Mouse (Mus musculus) CH12.LX (cell line): ENCODE results near the gene Nmnat2. TPM values are rescaled to one million over a fixed set of nuclear protein-coding genes. Genes with fewer than 3 reads are reported as not detected.

Experiments used
- DNase-seq: peaks from one replicate; pipeline ENCODE4 v3.0.0-alpha.2; 2013; ENCODE audit errors: extremely low read depth
- H3K27ac ChIP-seq: 2 replicates; pipeline ENCODE4 v1.5.1; 2012; ENCODE audit warnings: low read depth, mild to moderate bottlenecking, control low read depth, moderate library complexity; ENCODE audit not compliant: insufficient read depth
- H3K27me3 ChIP-seq: replicated peaks from 2 replicates; pipeline ENCODE3; 2012; ENCODE audit warnings: inconsistent platforms
- H3K36me3 ChIP-seq, 2 experiments: replicated peaks in 1 of 2; 2 replicates each; pipeline versions ENCODE3 to v1.6.1; 2012; ENCODE audit warnings: inconsistent platforms in 1 of 2, low read length in 1 of 2, mild to moderate bottlenecking in 1 of 2, mixed read lengths in 1 of 2, moderate library complexity in 1 of 2; ENCODE audit not compliant: control insufficient read depth in 1 of 2, insufficient read depth in 1 of 2
- H3K4me1 ChIP-seq, 2 experiments: 2 replicates each; pipeline ENCODE4 v1.6.1; 2012; ENCODE audit warnings: inconsistent platforms in 1 of 2, moderate library complexity in 1 of 2; ENCODE audit not compliant: insufficient read depth in 2 of 2, control insufficient read depth in 1 of 2
- H3K4me2 ChIP-seq: 2 replicates; pipeline ENCODE4 v1.6.1; 2012; ENCODE audit warnings: low read depth, mild to moderate bottlenecking, control low read depth; ENCODE audit not compliant: poor library complexity, insufficient read depth, severe bottlenecking
- H3K4me3 ChIP-seq, 3 experiments: fragments of 150-350 bp in 1 of 3; sonication (generic) in 1 of 3; replicated peaks in 1 of 3; 2 replicates each; pipeline versions ENCODE3 to v1.5.1; 2011 to 2012; ENCODE audit warnings: low read depth in 2 of 3, low read length in 2 of 3, mild to moderate bottlenecking in 2 of 3, moderate library complexity in 2 of 3, control low read depth in 1 of 3, improper control_type of control experiment in 1 of 3, inconsistent platforms in 1 of 3, mixed read lengths in 1 of 3; ENCODE audit not compliant: poor library complexity in 1 of 3
- H3K79me2 ChIP-seq: replicated peaks from 2 replicates; pipeline ENCODE4 v1.6.1; 2012; ENCODE audit warnings: mild to moderate bottlenecking, moderate library complexity; ENCODE audit not compliant: control insufficient read depth, poor library complexity, insufficient read depth, severe bottlenecking; ENCODE audit errors: extremely low read depth
- H3K9ac ChIP-seq: 2 replicates; pipeline ENCODE4 v1.6.1; 2012; ENCODE audit warnings: low read depth, mild to moderate bottlenecking, control low read depth, moderate library complexity; ENCODE audit not compliant: insufficient read depth
- H3K9me3 ChIP-seq: replicated peaks from 2 replicates; pipeline ENCODE3; 2012; ENCODE audit warnings: low read length, inconsistent platforms, mixed read lengths
- BHLHE40 ChIP-seq: IDR thresholded peaks from 2 replicates; pipeline ENCODE4 v1.6.1; 2011; ENCODE audit warnings: mild to moderate bottlenecking, low read depth, low read length, improper control_type of control experiment
- CHD1 ChIP-seq: IDR thresholded peaks from 2 replicates; pipeline ENCODE4 v1.6.1; 2012; ENCODE audit warnings: low read depth, low read length, improper control_type of control experiment, inconsistent platforms
- E2F4 ChIP-seq: IDR thresholded peaks from 2 replicates; pipeline ENCODE4 v1.6.1; 2011; ENCODE audit warnings: low read depth, low read length, improper control_type of control experiment; ENCODE audit not compliant: insufficient replicate concordance
- ETS1 ChIP-seq: conservative IDR thresholded peaks from 2 replicates; pipeline ENCODE4 v1.6.1; 2012; ENCODE audit warnings: low read depth, mild to moderate bottlenecking, inconsistent platforms, low read length, improper control_type of control experiment, moderate library complexity
- GABPA ChIP-seq: IDR thresholded peaks from 2 replicates; pipeline ENCODE4 v1.6.1; 2012; ENCODE audit warnings: low read depth, low read length, improper control_type of control experiment, inconsistent platforms; ENCODE audit not compliant: insufficient replicate concordance
- IRF4 ChIP-seq: IDR thresholded peaks from 2 replicates; pipeline ENCODE4 v1.6.1; 2014; ENCODE audit warnings: low read depth, mild to moderate bottlenecking, inconsistent platforms, low read length, improper control_type of control experiment
- JUND ChIP-seq: conservative IDR thresholded peaks from 2 replicates; pipeline ENCODE4 v1.6.1; 2011; ENCODE audit warnings: low read depth, low read length, improper control_type of control experiment
- KAT2A ChIP-seq: IDR thresholded peaks from 2 replicates; pipeline ENCODE4 v1.6.1; 2012; ENCODE audit warnings: low read length, improper control_type of control experiment, inconsistent platforms; ENCODE audit not compliant: insufficient replicate concordance
- MAX ChIP-seq: IDR thresholded peaks from 2 replicates; pipeline ENCODE4 v1.6.1; 2011; ENCODE audit warnings: low read length, improper control_type of control experiment
- MAZ ChIP-seq: IDR thresholded peaks from 2 replicates; pipeline ENCODE4 v1.6.1; 2012; ENCODE audit warnings: low read depth, mild to moderate bottlenecking, inconsistent platforms, low read length, improper control_type of control experiment, moderate library complexity
- MEF2A ChIP-seq: IDR thresholded peaks from 2 replicates; pipeline ENCODE4 v1.6.1; 2014; ENCODE audit warnings: low read depth, mild to moderate bottlenecking, inconsistent platforms, low read length, improper control_type of control experiment, borderline replicate concordance
- MXI1 ChIP-seq: IDR thresholded peaks from 2 replicates; pipeline ENCODE4 v1.6.1; 2011; ENCODE audit warnings: mild to moderate bottlenecking, low read depth, low read length, improper control_type of control experiment
- MYC ChIP-seq: IDR thresholded peaks from 2 replicates; pipeline ENCODE4 v1.6.1; 2011; ENCODE audit warnings: low read depth, mild to moderate bottlenecking, improper control_type of control experiment, low read length
- NELFE ChIP-seq: IDR thresholded peaks from 2 replicates; pipeline ENCODE4 v1.6.1; 2011; ENCODE audit warnings: low read depth, low read length, improper control_type of control experiment
- POLR2A ChIP-seq: IDR thresholded peaks from 2 replicates; pipeline ENCODE4 v1.6.1; 2011; ENCODE audit warnings: low read depth, mild to moderate bottlenecking, improper control_type of control experiment, low read length
- POLR2AphosphoS2 ChIP-seq: IDR thresholded peaks from 2 replicates; pipeline ENCODE4 v1.6.1; 2011; ENCODE audit warnings: low read depth, low read length, improper control_type of control experiment
- RCOR1 ChIP-seq: conservative IDR thresholded peaks from 2 replicates; pipeline ENCODE4 v1.6.1; 2012; ENCODE audit warnings: low read depth, mild to moderate bottlenecking, inconsistent platforms, low read length, improper control_type of control experiment
- TBP ChIP-seq: conservative IDR thresholded peaks from 2 replicates; pipeline ENCODE4 v1.6.1; 2011; ENCODE audit warnings: low read depth, low read length, improper control_type of control experiment
- TCF12 ChIP-seq: IDR thresholded peaks from 2 replicates; pipeline ENCODE4 v1.6.1; 2014; ENCODE audit warnings: low read depth, mild to moderate bottlenecking, inconsistent platforms, low read length, improper control_type of control experiment
- USF1 ChIP-seq: IDR thresholded peaks from 2 replicates; pipeline ENCODE4 v1.6.1; 2014; ENCODE audit warnings: low read depth, mild to moderate bottlenecking, inconsistent platforms, low read length, improper control_type of control experiment
- USF2 ChIP-seq: conservative IDR thresholded peaks from 2 replicates; pipeline ENCODE4 v1.6.1; 2011; ENCODE audit warnings: low read depth, low read length, improper control_type of control experiment
- ZC3H11A ChIP-seq: IDR thresholded peaks from 2 replicates; pipeline ENCODE4 v1.6.1; 2012; ENCODE audit warnings: low read depth, mild to moderate bottlenecking, inconsistent platforms, low read length, improper control_type of control experiment
- ZMIZ1 ChIP-seq: IDR thresholded peaks from 2 replicates; pipeline ENCODE4 v1.6.1; 2012; ENCODE audit warnings: low read depth, mild to moderate bottlenecking, inconsistent platforms, low read length, improper control_type of control experiment
- ZNF384 ChIP-seq: IDR thresholded peaks from 2 replicates; pipeline ENCODE4 v1.6.1; 2012; ENCODE audit warnings: low read depth, low read length, improper control_type of control experiment, inconsistent platforms
- dilution Hi-C: fragments of 300-500 bp; cut with MboI; formaldehyde crosslinking; loops from 2 replicates; pipeline ENCODE4 v1.14.3; 2020; ENCODE audit warnings: low sequenced_read_pairs; ENCODE audit not compliant: extremely low pct_unique_long_range_greater_than_20kb, extremely low pct_ligation_motif_present
- in situ Hi-C: fragments of 300-500 bp; cut with MboI; formaldehyde crosslinking; loops from 3 replicates; pipeline ENCODE4 v1.14.3; 2019; ENCODE audit warnings: low sequenced_read_pairs, low pct_ligation_motif_present, low pct_unique_long_range_greater_than_20kb, mixed read lengths
- polyA plus RNA-seq: library from polyadenylated mRNA; unstranded; fragments of >175 nt; gene quantifications from 2 replicates; pipeline ENCODE4 v1.2.1, GENCODE M21; 2012; ENCODE audit warnings: low read depth; ENCODE audit not compliant: insufficient read length
- total RNA-seq, 2 experiments: library from RNA; depleted of rRNA; stranded (reverse); fragments of 300-350 nt in 1 of 2; fragments of >200 nt in 1 of 2; gene quantifications; 2 replicates each; pipeline ENCODE4 v1.2.3; 2012 to 2014

Gene Nmnat2
- total and polyA plus RNA-seq, 3 experiments: 0.04 to 0.09 (median 0.09) TPM

DNA sequence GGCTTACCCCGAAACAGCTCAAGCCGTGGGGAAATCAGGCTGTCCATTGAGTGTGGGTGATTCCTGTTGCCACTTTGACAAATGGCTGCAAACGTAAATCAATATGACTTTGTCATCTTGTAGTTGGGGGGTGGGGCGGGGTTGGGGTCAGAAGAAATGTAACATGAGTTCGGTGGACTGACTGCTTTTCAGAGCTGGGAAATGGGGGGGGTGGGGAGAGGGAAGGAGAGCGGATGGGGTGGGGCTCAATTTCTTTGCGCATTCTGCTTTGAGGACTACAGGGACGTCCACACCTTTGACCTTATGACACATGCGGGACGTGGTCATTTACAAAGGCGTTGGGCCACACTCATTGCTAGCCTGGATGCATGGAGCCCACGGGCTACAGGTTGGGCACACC lies 77.2 kb downstream of the Nmnat2 start:
- Histone ChIP-seq H3K27me3 (no peaks in the 10 kb centered on the region), H3K9ac (no peak overlapping the region), H3K4me1 (no peaks in the 10 kb centered on the region)
- TF ChIP-seq ZMIZ1: no peak
- TF ChIP-seq CHD1: no peak
- TF ChIP-seq ZNF384: no peak
- no peak for TF ChIP-seq GABPA
- no peak for TF ChIP-seq ZC3H11A
- no peak for TF ChIP-seq IRF4
- TF ChIP-seq MAZ: no peak
- TF ChIP-seq MAX: no peak
- no peak for TF ChIP-seq POLR2AphosphoS2
- TF ChIP-seq JUND: no peak
- TF ChIP-seq TBP: no peak
- TF ChIP-seq ETS1: no peak
- no peak for TF ChIP-seq BHLHE40
- no peak for TF ChIP-seq USF1
- TF ChIP-seq NELFE: no peak
- no peak for TF ChIP-seq MXI1
- TF ChIP-seq KAT2A: no peak
- no peak for TF ChIP-seq RCOR1
- TF ChIP-seq, all 38 proteins: peak for 0
- H3K9me3 ChIP-seq: no peaks in the 10 kb centered on the region
- no peaks in the 10 kb centered on the region for H3K36me3 ChIP-seq
- no peak overlapping the region for H3K4me3 ChIP-seq
- H3K4me2 ChIP-seq: no peak overlapping the region
- in situ Hi-C loops: loop anchor here (25.0 kb wide), 1 partner anchor 495 kb away; no protein-coding TSS in a partner anchor
- DNase-seq: no peak
- H3K79me2 ChIP-seq: no peaks in the 10 kb centered on the region
- dilution Hi-C loops: no loop called here
- no peak overlapping the region for H3K27ac ChIP-seq

DNA sequence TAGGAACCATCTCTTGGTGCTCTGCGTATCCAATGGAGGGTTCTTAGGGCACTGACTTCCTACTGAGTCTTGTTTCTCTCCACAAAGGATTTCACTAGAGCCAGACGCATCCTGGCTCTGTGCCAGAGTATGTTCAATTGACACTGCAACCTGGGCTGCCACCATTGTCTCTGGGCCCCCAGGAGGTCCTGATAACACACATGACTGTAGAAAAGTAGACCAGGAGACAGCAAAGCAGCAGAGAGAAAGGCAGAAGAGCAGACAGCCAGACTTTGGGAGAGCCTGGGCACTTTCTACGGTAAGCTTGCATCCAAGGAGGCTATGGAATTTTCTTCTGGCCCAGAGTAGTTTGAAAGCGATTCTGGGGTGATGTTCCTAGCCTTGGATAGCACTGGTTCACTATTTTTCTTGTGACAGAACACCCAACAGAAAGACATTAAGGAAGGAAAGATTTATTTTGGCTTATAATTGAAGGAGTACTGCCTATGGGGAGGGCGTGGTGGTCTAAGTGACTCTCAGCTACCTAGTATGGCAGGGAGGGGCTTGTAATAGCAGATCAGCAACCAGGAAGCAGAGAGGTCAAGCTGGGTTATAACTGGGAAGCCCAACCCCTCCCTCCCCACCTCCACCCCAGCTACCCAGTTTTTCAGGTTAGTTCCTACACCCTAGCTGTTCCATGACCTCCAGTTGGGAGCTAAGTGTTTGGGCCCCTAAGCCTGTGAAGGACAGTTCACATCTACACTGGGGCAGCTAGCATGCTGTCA lies 78.5 kb downstream of the Nmnat2 start:
- H3K9ac ChIP-seq: no peak overlapping the region
- no peak overlapping the region for H3K27ac ChIP-seq
- no peak overlapping the region for H3K4me3 ChIP-seq
- DNase-seq: no peak
- no peaks in the 10 kb centered on the region for H3K79me2 ChIP-seq
- dilution Hi-C loops (no loop called here), in situ Hi-C loops (loop anchor here (25.0 kb wide), 1 partner anchor 496 kb away; no protein-coding TSS in a partner anchor)
- H3K27me3 ChIP-seq: no peaks in the 10 kb centered on the region
- no peaks in the 10 kb centered on the region for H3K9me3 ChIP-seq
- H3K36me3 ChIP-seq: no peaks in the 10 kb centered on the region
- H3K4me1 ChIP-seq: no peaks in the 10 kb centered on the region
- no peak overlapping the region for H3K4me2 ChIP-seq
- no peak for TF ChIP-seq MYC
- no peak for TF ChIP-seq POLR2A
- no peak for TF ChIP-seq MXI1
- TF ChIP-seq MEF2A: no peak
- TF ChIP-seq E2F4: no peak
- no peak for TF ChIP-seq TCF12
- TF ChIP-seq USF2: no peak
- TF ChIP-seq JUND: no peak
- TF ChIP-seq IRF4: no peak
